Mouse (Mus musculus): ENCODE results near the gene Rpl19. TPM values are rescaled to one million over a fixed set of nuclear protein-coding genes. Genes with fewer than 3 reads are reported as not detected.
A peak's percentile ranks its signal among the peaks of the same experiment; 100 is the strongest.

Gene Rpl19
- polyA plus RNA-seq, 2 experiments from 2014 or later: 3,386 to 3,946 TPM

DNA sequence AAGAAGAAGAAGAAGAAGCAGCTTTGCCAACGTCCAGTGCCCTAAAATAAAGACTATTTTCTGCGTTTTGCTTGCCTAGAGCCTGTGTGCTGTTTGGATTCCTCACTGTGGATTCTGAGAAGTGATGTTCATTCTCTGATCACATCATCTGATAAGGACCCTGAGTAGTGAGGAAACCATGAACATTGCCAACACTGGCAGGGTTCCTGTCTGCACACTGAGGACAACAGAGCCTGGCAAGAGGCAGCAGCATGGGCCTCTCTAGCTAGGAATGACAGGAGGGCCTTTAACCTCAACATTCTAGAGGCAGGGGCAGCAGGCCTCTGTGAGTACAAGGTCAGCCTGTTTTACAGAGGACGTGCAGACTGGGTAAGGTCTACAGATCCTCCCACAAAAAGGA is 2.0 kb upstream of the Rpl19 start:
- no peak for ATAC-seq

DNA sequence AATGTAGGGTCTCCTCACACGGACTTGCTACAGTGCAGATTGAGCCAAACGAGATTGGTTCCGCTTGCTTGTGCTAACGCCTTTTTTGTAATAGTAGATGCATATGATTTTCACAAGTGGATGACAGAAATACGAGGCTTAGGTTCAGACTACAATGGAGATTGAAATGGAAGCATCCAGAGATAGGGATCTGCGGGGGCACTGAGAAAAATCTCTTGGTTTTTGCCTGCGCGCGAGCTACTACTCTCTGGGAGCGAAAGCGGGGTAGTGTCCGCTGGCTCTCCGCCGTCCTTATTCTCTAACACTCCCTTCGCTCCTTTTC is 301 bp upstream of the Rpl19 start:
- no peak for ATAC-seq

DNA sequence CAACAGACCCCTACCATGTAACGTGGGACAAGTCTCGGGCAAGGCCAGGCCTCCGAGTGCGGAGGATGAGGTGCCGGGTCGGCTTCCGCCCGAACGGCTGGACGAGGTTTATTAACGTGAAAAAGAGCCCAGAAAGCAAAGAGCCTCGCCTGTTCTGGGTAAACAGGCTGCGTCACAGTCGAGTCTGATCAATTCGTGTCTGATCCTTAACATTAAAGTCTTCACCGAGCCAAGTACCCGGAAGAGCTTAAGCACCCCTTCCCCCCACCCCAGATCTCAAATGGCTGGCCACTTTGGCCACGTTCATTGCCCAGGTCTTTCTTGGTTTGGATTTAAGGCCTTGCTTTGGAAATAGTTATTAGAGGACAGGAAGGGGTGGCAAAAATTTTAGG is 783 bp downstream of the Rpl19 start:
- peak; percentile 19 for ATAC-seq

DNA sequence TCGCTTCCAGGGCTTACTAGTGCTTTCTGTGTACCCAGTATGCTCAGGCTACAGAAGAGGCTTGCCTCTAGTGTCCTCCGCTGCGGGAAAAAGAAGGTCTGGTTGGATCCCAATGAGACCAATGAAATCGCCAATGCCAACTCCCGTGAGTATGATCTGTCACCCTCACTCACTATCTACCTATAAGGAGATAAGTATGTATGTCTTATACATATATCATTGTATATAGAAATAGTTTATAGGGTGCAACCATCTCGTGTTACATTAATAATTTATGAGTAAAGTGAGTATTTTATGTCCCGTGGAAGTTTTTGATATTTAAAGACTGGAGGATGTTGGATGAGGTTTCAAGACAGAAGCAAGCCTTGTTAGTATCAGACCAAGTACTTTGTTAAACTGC is 1.3 kb downstream of the Rpl19 start:
- ATAC-seq: no peak

DNA sequence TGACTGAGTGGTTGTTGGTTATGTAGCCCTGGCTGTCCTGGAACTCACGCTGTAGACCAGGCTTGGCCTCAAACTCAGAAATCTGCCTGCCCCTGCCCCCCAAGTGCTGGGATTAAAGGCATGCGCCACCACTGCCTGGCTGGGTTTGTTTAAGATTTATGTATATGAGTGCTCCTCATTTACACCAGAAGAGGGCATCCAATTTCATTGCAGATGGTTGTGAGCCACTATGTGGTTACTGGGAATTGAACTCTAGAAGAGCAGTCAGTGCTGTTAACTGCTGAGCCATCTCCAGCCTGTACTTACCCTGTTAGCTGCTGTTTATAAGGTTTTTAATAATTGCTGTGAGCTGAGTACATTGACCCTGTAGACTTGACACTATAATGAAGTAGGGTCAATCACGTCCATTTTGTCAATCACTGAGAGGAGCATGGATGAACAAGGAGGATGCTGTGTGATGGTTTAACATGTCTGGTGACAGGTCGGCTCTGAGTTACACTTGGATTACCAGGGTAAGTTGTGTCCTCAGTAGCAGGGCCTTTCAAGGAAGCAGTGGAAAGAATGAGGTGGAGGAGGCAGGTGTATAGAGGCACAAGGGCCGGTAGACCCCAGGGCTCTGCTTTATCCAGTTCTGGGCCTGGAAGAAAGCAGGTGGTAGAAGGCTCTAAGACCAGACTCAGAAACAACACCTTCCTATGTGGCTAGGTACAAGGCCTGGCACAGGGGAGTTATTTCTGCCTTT is 4.4 kb downstream of the Rpl19 start:
- no peak for ATAC-seq

DNA sequence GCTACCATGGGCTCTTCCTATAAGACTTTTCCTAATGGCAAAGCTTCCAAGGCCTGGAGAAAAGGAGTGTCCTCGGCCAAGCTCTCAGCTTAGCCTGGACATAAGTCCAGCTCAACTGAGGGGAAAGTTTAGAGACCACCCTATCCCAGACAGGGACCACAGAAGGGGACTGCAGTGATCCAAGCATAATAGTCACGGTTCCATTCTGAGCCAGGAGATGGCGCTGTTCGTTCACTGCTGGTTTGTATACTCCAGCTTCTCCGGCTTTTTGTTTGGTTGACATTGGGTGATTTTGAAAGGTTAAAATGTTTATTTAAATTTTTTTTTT is 4.9 kb downstream of the Rpl19 start:
- no peak for ATAC-seq

DNA sequence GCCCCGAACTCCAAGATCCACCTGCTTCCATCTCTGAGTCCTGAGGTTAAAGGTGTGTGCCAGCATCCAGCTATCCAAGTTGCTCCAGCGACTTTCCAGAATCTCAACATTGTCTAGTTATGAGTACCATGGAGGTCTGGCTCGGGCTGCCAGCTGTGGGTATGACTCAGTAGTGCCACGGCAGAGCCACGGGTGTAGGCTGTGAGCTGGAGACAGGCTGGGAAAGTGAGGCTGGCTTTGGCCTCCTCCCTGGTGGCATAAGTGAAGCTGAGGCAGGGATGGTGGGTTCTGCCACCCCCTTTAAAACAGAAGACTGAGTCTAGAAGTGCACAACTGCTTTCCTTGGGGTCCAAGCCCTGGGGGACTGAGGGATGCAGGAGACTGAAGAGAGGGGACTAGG is 7.6 kb downstream of the Rpl19 start:
- ATAC-seq: no peak

DNA sequence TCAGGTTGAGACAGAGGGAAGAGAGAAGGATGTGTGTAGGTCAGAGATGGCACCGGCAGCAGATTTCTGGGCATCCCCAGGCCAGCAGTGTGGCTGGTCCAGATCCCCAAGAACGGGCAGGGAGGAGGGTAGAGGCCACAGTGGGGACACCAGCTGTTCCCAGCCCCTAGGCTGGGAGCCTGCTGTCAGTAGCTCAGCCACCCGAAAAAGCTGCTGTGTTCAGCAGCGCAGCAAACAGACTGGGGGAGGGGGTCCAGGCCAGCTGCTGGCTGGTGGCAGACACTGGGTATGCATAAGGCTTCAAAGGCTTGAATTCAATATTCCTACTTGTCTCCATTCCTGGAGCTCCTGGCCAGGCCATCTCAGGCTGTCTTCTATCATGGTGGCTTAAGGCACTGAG is 8.3 kb downstream of the Rpl19 start:
- ATAC-seq: no peak

DNA sequence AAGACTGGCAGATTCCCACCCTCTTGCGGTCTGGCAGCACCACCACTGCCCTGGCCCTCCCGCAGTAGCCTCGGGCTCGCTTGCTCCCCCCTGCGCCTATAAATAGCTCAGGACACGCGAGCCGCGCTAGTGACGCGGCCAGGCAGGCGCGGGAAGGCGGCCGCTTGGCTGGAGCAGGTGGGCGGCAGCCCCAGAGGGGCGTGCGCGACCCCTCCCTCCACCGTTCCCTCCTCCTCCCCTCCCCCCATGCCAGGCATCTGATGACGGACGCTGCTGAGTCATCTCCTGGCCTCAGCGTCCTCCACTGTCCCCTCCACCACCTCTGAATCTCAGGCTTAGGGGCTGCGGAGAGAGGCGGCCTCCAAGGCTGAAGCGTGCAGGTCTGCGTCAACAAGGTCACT is 9.5 kb downstream of the Rpl19 start:
- ATAC-seq: no peak

DNA sequence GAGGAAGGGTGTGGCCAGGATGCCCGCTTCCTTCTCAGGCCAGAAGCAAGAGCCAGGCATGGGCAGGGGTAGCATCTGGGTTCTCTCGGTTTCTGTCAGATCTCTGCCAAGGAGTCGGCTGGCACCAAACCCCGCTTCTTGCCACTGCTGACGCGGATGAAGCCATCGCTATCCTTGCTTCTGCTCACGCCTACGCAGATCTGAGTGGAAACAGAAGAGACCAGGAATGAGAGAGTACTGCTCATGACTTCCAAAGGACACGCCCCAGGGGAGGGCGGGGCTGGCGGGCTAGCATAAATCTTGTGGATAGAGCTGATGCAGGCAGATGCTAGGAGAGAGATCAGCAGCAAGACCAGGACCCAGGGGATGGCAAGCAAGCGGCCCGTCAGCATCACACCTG is 11.4 kb downstream of the Rpl19 start:
- no peak for ATAC-seq

DNA sequence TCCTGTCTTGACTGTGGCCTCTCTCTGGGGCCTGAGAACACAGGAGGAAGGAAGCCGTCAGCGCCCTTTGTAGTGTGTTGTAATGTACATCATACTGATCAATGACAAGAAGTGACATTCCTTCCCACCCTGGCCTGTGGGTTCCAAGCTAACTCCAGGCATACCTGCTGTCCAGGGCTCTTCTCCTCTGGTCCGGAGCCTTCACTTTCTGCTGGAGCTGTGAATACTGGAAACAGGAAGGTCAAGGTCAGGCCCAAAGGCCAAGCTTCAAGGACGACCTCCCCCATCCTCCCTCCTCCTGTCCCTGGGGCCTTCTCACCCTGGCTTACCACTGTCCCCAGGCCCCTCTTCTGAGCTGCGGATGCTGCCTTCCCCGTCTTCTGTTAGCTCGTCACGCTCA is 14.5 kb downstream of the Rpl19 start:
- no peak for ATAC-seq

DNA sequence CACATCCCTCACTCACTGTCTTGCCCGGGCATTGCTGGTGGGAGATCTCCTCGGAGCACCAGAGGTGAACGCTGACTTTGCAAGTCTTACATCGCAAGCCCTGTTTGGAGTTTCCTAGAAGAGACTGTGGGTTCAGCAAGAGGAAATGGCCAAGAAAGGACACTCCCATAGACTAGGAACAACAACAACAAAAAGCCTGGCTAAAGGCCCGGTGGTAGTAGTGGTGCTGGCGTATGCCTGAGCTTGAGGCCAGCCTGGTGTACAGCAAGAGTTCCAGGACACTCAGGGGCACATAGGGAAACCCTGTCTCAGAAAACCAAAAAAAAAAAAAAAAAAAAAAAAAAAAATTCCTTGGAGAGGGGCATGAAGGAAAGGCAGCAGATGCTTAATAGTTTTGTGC is 16.2 kb downstream of the Rpl19 start:
- no peak for ATAC-seq

DNA sequence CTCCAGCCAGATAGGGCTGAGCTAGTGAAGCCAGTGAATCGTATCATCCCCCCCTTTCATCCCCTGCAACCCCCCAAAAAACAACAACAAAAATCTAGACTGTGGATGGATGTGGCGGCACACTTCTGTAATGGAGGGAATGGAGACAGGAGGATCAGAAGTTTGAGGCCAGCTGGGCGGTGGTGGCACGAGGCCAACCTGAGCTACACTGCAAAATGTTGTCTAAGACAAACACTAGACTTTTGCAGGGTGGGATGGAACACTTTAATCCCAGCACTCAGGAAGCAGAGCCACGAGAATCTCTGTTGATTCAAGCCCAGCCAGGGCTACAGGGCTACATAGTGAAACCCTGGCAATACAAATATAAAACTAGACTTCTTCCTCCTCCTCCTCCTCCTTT is 17.6 kb downstream of the Rpl19 start:
- ATAC-seq: no peak

DNA sequence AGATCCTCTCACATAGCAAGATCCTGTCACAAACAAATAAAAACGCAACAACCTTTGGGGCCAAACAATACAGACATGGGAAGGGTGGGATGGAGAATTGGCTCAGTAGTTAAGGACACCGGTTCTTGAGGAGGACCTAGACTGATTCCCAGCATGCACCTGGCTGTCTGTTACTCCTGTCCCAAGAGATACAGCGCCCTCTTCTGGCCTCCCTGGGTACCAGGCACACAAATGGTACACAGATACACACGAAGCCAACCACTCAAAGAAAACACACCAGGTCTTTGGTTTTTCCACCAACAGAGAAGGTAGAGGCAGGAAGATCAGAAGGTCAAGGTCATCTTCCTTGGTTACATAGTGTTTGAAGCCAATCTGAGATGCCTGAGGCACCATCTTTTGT is 19.1 kb downstream of the Rpl19 start:
- no peak for ATAC-seq

DNA sequence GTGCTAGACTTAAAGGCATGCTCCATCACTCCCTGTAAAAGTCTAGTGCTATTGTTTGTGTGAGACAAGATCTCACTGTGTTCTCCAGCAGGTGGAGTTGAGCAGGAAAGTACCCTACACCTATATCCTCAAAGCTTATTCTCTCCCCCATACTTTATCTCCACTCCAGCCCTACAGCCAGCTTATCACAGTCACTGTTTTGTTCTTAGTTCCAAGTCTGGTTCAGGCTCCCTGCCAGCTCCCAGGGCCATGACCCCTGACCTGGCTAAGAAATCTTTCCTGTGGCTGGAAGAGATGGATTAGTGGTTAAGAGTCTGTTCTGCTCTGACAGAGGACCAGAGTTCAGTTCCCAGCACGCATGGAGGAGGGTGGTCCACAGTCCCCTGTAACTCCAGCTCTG is 20.0 kb downstream of the Rpl19 start:
- ATAC-seq: no peak

DNA sequence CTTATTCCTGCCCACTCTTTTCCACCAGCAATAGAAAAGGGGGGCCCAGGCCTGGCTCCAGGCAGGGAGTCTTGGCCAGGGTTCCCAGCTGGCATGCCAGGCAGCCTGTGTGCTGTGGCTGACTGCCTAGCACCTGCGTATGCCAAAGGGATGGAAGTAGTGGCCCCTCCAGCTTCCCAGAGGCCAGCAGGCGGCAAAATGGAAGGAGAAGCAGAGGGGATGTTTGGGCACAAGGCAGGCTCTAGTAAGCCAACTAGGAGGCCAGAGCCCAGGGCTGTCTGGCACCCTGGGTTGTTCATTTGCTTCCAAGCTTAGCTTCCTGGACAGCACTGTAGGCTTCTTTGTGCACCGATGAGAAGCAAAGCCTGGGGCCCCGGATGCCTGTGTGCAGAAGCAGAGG is 21.2 kb downstream of the Rpl19 start:
- no peak for ATAC-seq

DNA sequence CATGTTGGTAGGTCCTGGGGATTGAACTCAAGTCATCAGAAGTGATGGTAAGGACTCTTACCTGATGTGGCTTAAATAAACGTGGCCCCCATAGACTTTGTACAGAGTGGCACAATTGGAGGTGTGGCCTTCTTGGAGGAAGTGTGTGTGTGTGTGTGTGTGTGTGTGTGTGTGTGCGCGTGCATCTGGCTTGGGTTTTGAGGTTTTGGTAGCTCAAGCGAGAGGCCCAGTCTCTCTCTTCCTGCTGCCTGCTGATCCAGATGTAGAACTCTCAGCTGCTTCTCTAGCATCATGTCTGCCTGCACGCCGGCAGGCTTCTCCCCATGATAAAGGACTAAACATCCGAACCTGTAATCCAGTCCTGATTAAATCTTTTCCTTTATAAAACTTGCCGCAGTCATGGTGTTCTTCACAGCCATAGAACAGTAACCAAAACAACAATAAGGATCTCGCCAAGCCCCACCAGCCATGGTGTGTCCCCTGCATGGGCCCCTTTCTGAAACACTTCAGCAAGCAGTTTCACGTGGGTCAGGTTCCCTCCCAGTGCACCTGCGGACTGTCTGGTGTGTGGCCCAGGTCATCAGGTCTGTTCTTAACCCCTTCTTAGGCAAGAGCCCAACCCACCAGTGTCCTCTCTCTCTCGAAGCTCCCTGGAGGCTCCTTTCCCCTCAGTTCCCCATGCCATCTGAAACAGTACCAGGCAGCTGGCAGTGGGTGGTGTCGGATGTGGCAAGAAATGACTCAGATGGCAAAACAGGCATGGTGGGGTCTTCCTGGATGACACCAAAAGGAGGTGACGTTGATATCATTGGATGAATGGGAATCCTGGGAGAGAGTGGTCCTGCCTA is 23.4 kb downstream of the Rpl19 start:
- ATAC-seq: no peak

DNA sequence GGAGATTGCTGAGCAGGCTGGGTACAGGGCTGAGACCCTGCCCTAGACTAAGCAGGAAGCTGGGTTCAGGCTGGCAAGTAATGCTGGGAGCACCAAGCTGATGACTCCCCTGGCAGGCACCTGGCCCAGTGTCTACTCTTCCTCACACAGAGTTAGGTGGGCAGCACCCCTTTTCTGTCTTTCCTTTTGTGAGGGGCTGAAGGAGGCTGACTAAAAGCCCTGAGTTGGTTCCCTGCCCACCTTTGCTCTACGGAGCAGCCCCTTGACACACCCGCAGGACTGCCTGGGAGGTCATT is 24.0 kb downstream of the Rpl19 start:
- no peak for ATAC-seq

DNA sequence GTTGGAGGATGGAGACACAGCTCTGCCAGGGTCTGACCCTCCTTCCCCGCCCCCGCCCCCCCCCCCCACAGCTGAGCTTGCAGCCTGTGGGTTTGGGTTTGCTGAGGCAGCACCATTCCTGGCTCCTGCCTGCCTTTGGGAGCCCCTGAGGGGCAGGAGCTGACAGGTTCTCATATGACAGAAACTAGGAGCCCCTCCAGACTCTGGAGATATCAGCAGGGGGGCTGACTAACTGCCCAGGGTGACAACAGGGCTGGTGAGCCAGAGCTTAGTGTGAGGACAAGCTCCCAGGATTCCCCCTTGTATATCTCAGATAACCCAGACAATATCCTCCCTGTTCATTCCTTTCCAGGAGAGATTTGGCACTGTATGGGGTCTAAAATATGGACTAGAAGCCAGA is 24.4 kb downstream of the Rpl19 start:
- no peak for ATAC-seq

DNA sequence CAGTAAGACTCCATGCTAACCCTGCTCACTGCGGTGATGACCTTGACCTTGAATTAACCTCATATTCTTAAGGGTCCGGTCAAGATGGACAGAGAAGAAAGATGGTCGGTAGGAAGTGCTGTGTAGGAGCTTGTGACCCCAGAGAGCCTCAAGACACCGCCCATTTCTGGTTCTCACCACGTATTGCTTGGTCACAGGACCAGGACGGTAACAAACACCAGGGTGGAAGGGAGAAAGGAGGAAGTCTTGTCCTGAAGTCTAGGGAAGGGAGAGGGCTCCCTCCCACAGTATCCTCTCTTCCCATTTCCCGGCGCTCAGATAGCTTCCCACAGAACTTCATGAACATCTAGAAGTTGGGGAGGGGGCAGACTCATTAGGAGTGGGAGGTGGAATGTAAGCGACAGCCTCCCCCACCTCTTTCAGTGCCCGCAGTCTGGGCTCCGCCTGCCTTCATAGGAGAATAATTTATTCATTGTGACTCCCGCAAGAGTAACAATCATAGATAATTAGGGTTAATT is 25.2 kb downstream of the Rpl19 start:
- no peak for ATAC-seq

DNA sequence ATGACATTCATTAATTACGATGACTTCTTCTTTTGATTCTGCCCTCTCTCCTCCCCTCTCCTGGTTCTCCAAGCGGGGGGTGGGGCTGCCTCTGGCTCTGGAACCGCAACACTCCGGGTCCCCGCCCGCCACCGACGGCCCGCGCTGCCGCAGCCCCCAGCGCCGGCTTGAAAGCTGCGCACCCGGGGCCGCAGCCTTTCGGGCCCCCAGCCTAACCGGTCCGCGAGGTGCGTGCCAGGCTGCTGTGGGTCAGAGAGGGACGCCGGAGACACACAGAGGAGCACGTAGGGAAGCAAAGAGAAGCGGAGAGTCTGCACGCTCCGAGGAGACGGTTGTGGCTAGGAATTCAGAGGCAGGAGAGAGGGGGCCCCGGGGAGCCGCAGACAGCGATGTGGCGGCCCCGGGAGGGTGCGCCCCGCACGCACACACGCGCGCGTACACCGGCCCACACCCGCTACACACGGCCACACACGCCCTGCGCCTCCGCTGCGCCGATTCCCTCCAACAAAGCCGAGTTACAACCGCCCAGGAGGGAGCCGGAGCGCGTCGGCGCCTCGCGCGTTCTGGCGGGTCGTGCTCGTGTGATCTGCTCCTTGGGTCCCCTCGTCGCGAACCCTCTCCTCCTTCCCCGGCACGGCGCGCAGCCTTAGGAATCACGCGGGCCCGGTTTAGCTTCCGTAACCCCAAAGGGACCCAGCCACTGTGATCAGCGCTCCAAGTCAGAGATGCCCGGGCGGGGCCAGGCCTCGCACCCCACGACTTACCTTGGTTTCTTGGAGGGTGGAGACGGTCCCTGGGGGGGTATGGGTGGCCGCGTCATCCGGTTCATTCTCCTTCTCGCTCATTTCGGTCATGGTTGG is 25.8 kb downstream of the Rpl19 start:
- no peak for ATAC-seq

DNA sequence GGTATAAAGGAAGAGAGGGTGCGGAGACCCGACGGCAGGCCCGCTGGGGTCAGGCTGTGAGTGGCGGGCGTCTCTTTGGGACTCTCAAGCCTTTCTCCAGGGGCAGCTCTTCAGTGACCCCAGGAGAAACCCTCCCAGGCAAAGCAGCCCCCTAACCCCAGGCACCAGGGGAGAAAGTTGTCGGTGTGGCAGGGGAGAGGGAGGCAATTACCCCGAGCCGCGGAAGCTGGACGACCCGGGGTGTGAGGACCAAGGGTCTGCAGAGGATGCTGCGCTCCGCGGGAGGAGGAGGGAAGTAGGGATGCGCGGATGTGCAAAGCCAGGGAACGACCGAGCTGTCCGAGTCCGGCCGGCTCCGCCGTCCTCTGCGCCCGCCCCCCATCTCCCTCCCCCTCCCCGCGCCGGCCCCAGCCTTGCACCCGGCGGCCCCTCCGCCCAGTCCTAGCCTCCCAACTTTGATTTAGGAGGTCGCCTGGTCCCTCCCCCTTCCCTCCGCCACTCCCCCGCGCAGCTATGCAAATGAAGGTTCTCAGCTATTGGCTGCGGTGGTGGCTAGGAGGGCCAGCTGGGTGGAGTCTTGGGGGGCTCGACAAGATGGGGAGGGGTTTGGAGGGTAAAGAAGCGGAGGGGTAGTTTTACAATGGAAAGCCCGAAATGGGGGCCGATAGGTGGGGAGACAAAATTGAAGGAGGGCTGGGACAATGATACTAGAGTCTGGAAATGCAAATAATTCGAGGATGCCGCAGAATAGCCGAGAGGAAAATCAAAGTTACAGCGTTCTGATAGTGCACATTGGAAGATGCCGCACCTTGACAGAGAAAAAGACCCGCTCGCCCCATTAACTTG is 26.7 kb downstream of the Rpl19 start, which contains the start of gene Stac2:
TSS of gene Stac2 (minus strand) at position 474 of the 846 bp plus-strand sequence.
- ATAC-seq: no peak

DNA sequence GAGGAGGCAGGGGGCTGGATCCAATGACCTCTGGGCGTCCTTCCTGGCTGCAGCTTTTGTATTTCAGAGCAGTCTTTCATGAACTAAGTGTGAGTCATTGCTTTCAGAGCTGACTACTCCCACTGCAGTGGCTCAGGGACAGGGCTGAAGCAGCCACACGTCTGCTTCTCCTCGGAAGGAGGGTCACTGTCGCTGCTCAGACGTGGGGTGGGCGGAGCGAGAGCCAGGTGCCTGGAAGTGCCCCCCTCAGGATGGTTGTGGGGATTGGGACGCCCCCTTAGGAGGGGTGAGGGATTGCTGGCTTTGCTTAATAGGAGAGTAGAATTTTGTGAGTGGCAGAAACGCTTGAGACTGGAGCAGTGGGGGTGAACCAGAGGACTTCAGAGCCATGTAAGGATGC is 31.0 kb downstream of the Rpl19 start:
- no peak for ATAC-seq

Data from activated CD4-positive, CD25-positive, alpha-beta regulatory T cell, adult 4 months (primary cell).